Mouse (Mus musculus): Measurements from ENCODE around the gene Sap18.
A peak's percentile ranks its signal among the peaks of the same experiment; 100 is the strongest.
"Not testable (repeated sequence)": the region's sequence is repeated elsewhere in the genome, so short reads cannot be mapped to it uniquely, and the experiment has no call there.

Gene Sap18

GRCm38 (mm10) chr14:57797991-57798931, at the start of gene Sap18:
Gene Sap18, plus strand, starts transcription at chr14:57798180.
- peak; percentile 98 to 99 for DNase-seq

DNA sequence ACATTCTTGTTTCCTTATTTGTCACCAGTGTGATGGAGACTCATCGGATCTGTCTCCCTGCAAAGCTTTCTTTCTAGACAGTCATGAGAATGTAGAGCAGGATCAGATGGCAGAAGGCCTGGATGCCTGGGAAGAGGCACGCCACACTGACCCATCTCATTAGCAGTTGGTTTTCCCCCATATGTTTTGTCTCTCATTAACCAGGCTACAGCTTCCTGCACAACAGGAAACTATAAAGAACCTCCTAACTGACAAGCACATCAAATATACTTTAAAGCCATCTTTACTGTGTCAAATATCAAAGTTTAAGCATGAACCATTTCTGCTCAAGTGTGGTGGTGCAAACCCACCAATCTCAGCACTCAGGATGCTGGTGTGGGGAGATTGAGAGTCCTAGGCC, 48.5 kb upstream of the Sap18 start:
- DNase-seq = no peak

- DNase-seq = not testable (repeated sequence)
Observed at GRCm38 (mm10) chr14:57751006-57751405, 47.0 kb upstream of the Sap18 start.

DNA sequence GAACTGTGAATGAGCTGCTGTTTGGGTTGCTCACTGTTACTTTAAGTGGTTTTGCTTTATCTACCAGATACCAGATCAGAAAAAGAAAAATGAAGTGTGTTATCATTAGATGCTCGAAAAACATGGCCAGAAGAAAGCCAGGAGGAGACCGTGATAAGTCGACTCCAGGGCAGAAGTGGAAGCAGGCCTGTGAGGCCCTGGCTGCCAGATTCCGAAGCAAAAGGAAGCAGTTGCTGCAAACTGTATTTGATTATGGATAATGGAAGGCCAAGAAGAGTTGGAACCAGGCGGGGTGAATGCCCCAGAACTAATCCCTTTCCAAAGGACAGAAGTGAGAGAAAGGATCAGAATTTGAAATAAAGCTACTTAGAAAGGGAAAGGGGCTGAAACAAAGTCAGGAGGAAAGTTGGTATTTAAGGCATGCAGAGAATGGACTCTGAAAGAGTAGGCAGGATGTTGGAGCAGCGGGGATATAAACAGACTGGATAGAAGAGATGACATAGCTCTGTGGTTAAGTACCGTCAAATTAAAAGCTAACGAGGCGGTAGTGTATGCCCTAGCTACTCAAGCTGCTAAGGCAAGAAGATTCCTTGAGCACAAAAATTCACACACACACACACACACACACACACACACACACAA, 44.5 kb upstream of the Sap18 start:
- no peak for DNase-seq

DNA sequence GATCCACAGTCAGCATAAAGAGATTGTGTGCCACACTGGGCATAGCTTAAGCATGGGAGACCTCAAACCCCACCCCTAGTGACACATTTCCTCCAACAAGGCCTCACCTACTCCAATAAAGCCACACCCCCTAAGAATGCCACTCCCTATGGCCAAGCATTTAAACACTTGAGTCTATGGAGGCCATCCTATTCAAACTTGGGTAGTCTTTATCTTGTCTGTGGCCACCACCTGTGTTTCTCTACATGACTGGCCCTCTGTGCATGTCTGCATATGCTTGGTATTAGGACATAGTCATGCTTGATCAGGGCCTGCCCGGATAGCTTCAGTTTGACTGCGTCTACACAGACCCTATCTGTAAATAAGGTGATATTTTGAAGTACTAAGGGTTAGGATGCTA, 42.3 kb upstream of the Sap18 start:
- DNase-seq = no peak

- no peak for DNase-seq
Observed at GRCm38 (mm10) chr14:57756094-57756493, 41.9 kb upstream of the Sap18 start.

DNA sequence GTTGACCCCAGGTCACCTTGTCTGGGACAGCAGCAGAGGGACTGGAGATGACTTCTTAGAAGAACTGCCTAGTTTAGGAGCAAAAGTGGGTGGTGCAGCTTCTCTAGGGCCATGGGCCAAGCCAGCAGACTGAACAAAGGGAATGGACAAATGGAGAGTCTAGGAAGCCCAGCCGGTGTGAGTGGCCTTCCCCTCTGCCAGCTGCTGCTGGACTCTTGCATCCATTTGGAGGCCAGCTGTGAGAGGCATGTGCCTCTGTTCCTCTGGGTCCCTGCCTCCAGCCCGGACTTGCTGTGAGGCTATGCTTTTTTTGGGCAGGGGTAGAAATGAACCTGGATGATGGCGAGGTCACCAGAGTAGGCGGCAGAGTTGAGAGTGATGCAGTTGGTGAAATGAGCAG, 39.7 kb upstream of the Sap18 start, which contains the start of gene Lats2:
TSS of gene Lats2 (minus strand) at position 152 of the 400 bp plus-strand sequence.
- no peak for DNase-seq

- DNase-seq = no peak
Observed at GRCm38 (mm10) chr14:57760447-57761412, 37.2 kb upstream of the Sap18 start.

DNA sequence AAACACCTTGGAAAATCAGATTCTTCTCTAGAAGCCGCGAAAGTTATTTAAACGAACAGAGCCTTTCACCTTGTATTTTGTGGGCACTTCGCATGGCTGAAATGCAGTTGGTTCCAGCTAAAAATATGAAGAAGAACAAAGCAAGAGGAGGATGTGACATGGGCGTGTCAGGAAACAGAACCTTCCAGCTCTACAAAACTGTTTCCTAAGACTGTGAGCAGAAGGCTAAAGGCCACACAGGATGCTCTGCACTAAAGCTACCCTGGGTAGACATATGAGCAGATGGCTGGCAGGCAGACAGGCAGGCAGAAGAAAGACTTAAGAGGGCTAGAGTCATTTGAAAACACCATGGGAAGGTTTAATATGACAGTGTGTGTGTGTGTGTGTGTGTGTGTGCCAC, 28.9 kb upstream of the Sap18 start:
- DNase-seq = peak in 1 of 2 experiments; percentile 3

GRCm38 (mm10) chr14:57772157-57772815, 25.7 kb upstream of the Sap18 start:
- DNase-seq = no peak

DNA sequence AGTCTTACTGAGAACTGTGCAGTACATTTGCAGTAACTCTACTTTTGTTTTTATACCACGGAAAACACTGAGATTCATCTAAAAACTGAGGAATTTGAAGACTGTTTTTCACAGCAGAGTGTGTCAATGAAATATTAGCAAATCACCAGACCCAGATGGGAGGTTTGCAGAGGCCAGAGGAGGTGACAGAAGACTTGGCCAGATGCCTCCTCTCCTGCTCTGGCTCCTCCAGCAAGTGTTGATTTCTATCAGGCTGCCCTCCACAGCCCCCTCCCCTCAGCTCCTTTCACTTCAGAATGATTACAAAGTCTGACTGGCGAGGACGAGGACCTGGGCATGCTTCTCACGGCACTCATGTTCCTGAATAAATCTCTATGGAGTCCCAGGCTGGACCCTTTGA, 10.6 kb upstream of the Sap18 start:
- DNase-seq = no peak

DNA sequence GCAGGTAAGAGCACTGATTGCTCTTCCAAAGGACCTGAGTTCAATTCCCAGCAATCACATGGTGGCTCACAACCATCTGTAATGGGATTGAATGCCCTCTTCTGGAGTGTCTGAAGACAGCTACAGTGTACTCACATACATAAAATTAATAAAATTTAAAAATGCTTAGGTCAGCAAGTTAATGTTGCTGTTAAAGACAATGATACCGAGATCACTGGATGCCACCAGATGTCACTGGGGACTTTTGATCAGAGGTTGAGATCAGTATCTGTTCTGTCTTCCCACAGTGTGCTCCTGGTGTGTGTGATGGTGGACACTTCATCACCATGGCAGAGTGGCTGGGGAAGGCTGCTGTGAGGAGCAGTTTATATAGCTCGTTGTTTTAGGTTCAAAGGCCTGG, 8.7 kb upstream of the Sap18 start:
- DNase-seq = no peak

- DNase-seq = no peak
Observed at GRCm38 (mm10) chr14:57789759-57790158, 8.2 kb upstream of the Sap18 start.

GRCm38 (mm10) chr14:57791171-57791570, 6.8 kb upstream of the Sap18 start:
- DNase-seq = no peak

DNA sequence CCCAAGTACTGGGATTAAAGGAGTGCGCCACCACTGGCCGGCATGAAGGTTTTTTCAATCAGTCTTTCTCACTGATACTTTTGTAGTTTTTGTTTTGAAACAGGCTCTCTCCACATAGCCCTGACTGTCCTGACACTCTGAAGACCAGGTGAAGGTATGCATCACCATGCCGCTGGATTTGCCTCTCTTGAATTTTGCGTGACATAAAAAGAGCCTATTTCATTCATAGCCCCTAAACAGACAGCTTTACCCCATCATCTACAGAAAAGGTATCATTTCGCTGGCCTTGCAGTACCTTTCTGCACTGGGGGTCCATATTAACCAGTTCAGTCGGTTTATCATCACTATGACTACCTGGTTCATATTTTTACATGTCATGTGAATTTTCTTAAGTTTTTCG, 429 bp upstream of the Sap18 start:
- DNase-seq = peak in 1 of 2 experiments; percentile 15

DNA sequence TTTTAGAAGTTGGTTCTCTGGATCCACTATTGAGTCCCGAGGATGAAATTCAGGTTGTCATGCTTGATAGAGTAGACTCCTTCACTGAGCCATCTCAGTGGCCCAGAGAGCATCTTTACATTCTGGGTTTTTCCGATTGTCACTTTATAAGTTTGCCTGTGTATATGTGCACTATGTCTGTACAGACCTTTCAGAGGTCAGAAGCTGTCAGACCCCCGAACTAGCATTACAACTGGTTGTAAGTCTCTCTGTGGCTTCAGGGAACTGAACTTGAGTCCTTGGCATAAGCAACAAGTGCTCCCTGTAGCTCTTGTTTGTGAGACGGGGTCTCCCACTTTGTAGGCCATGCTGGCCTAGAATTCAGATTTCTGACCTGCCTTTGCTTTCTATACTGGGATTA, 5.8 kb downstream of the Sap18 start:
- no peak for DNase-seq

DNA sequence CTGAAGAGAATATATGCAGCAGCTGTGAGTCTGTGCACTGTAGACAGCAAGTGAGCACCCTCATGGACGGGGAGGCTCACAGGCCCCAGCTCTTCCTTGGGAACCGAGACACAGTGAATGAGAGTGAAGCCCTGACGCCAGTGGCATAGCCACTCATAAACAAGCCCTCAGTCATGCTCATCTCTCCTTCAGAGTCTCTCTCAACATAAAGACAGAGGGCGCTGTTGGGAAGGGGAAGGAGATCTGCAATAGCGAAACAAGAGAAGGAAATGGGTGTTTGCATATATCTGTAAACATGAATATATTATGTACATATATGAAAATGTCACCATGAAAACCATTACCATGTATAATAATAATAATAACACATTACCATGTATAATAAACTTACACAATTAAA, 10.6 kb downstream of the Sap18 start:
- DNase-seq = peak; percentile 11 to 20

GRCm38 (mm10) chr14:57810886-57811285, 12.9 kb downstream of the Sap18 start:
- no peak for DNase-seq

DNA sequence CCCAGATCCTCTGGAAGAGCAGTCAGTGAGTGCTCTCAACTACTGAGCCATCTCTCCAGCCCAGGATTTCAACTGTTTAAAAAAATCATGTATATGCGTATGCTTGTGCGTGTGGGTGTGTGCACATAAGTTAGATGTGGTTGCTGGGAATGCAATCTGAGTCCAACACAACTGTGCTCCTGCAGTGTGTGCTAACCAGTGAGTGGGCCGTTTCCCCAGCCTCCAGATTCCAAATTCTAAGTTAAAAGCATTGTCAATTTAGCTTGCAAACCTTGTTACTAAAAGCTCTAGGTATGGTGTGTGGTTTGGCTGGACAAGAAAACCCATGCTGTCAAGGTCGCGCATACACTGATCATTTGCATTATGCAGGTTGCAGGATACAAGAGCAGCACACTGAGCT, 13.9 kb downstream of the Sap18 start:
- DNase-seq = no peak

- DNase-seq = no peak
Observed at GRCm38 (mm10) chr14:57820839-57821238, 22.9 kb downstream of the Sap18 start.

DNA sequence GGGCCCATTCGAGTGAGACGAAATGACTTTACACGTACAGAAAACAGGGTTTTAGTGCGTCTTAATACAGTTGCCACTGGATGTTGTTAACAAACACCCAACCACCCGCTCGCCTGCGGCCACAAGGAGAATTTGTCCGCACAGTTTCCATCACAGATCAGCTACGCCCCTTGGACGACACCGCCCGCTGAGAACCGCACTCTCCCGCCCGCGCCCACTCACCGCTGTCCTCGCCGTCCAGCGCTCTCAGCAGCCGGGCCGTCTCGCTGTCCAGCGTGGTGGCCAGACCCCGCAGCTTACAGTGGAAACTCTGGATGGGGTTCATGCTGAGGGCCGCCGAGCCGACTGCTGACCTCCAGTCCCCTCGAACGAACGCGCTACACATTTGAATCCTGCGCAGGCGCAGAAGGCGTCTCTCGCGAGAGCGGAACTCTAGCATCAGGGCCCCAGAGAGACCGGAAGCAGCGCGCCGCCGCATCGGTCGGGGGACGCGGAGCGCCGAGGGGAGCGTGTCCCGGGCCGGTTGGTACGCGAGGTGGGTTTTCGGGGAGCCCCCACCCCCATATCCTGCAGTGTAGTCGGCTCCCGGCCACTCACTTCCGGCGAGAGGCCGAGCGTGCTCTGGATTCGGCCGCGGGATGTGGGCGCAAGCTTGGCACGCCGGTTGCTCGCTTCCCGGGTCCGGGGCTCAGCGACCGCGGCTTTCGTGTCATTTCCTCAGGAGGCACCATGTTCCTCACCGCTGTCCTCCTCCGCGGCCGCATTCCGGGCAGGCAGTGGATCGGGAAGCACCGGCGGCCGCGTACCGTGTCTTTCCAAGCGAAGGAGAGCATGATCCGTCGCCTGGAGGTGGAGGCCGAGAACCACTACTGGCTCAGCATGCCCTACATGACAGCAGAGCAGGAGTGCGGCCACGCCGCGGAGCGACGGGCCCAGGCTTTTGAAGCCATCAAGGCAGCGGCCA, 28.1 kb downstream of the Sap18 start, which contains the start of the genes Ska3 and Mrpl57:
TSS of gene Ska3 (minus strand) at position 398 of the 964 bp plus-strand sequence.
TSS of gene Mrpl57 (plus strand) at position 447 of the 964 bp plus-strand sequence.
- peak; percentile 93 to 96 for DNase-seq

All from kidney, postnatal 36 days (tissue).